Mouse (Mus musculus) E14TG2a.4 (cell line): Measurements from ENCODE around the gene Pcca.

ENCODE experiments used
- CTCF ChIP-seq: conservative IDR thresholded peaks from 2 replicates; pipeline ENCODE4 v1.5.1; 2014; ENCODE audit warnings: low read length
- POU5F1 ChIP-seq: IDR thresholded peaks from 2 replicates; pipeline ENCODE4 v1.6.1; 2014; ENCODE audit warnings: low read length, borderline replicate concordance

DNA sequence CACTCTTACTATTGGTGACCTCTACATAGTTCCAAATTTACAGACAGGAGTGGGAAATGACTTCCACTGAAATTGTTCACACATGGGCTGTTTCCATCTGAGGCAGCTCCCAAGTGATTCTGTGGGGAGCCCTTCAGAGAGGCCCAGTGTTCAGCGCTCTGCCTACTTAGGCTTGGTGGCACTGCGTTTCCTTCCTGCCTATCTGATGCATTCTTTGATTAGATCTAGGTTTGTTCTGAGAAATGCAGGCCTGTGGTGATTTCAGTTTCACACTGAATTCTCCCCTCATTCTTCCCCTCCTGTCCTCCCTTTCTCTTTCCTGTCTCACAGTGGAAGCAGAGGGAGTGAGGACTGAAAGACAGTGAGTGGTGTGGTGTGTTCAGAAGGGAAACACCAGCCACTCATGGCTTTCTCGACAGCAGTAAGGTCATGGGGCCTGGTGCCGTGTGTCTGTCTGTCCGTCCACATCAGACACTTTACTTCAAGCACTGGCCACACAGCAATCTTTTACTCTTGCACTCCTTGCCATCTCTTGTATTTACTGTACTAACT lies 318.5 kb downstream of the Pcca start:
- TF ChIP-seq CTCF (no peak), POU5F1 (no peak)
